Mouse (Mus musculus) heart, embryonic 10.5 days (tissue): ENCODE measurements at regions not wholly inside any gene's neighbourhood (a gene's known extent, or its start where the extent isn't known, plus 50 kb on each side); places are given as distances from the start of the nearest gene placed in this dataset.

ENCODE experiments used
- DNase-seq: peaks from one replicate; pipeline ENCODE4 v3.0.0-alpha.2; 2017; ENCODE audit warnings: low spot score
- H3K27ac ChIP-seq: fragments of 300-500 bp; sonication (generic); 2 replicates; pipeline ENCODE4 v1.5.1; 2016; ENCODE audit warnings: mild to moderate bottlenecking
- H3K27me3 ChIP-seq: fragments of 300-500 bp; sonication (generic); 2 replicates; pipeline ENCODE4 v1.6.1; 2016; ENCODE audit warnings: mild to moderate bottlenecking; ENCODE audit not compliant: poor library complexity, insufficient read depth, severe bottlenecking
- H3K36me3 ChIP-seq: fragments of 300-500 bp; sonication (generic); 2 replicates; pipeline ENCODE4 v1.6.1; 2016; ENCODE audit warnings: mild to moderate bottlenecking, moderate library complexity
- H3K4me1 ChIP-seq: fragments of 300-500 bp; sonication (generic); 2 replicates; pipeline ENCODE4 v1.6.1; 2016; ENCODE audit warnings: mild to moderate bottlenecking
- H3K4me3 ChIP-seq: fragments of 300-500 bp; sonication (generic); 2 replicates; pipeline ENCODE4 v1.5.1; 2016; ENCODE audit warnings: mild to moderate bottlenecking, moderate library complexity
- H3K9me3 ChIP-seq: fragments of 300-500 bp; sonication (generic); 2 replicates; pipeline ENCODE4 v1.6.1; 2016; ENCODE audit warnings: mild to moderate bottlenecking, moderate library complexity
- WGBS: fragments of 180-500 bp; shearing (Covaris S2); methylation state at CpG from one replicate; pipeline ENCODE4 v1.1.7; 2016; 5-methylcytosine and 5-hydroxymethylcytosine counted together

- Histone ChIP-seq H3K36me3 (no peaks in the 10 kb centered on the region), H3K27me3 (no peaks in the 10 kb centered on the region), H3K9me3 (no peaks in the 10 kb centered on the region), H3K4me3 (no peak overlapping the region), H3K27ac (no peak overlapping the region), H3K4me1 (no peaks in the 10 kb centered on the region)
- no peak for DNase-seq
Observed at GRCm38 (mm10) chr12:78033766-78034165, 160.3 kb upstream of the Gm6657 start.

DNA sequence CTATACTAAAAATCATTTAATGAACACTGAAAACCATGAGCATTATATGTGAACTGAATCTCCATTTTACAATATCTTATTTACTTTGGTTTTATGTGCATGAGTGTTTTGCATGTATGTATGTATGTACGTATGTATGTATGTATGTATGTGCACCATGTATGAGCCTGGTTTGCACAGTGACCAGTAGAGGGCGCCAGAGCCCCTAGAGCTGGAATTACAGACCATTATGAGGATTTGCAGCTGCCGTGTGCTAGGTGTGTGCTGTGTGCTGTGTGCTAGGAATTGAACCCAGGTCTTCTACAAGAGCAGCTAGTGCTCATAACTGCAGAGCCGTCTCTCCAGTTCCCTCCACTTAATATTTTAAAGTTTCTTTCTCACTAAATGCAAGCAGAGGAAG is 147.5 kb upstream of the Gm6657 start:
- H3K27me3 ChIP-seq, result no peaks in the 10 kb centered on the region
- no peaks in the 10 kb centered on the region for H3K36me3 ChIP-seq
- DNase-seq, result no peak
- H3K9me3 ChIP-seq, result no peaks in the 10 kb centered on the region
- no peaks in the 10 kb centered on the region for H3K4me1 ChIP-seq
- H3K27ac ChIP-seq, result no peak overlapping the region
- 71% methylated on average over 4 of the region's 4 CpGs for WGBS
- no peak overlapping the region for H3K4me3 ChIP-seq

DNA sequence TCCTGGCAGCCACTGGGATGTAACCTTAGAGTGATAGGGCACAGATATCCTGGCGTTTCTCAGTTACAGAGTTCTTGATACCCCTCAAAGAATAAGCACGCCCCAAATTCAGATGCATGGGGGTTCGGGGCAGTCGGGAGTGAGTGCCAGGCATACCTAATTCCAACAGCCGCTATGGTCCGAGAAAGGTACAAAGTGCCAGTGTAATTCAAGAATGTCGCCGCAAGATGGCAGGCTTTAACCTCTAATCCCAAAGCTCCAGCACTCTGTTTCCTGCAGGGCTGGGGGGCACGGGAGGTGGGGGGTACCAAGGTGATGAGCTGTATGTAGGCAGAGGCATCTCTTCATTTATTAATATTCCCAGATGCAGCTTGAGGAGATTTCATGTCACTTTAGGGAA is 138.1 kb upstream of the Gm6657 start:
- H3K36me3 ChIP-seq, result no peaks in the 10 kb centered on the region
- whole genome bisulfite sequencing, result 4% methylated on average over 9 of the region's 9 CpGs
- H3K4me3 ChIP-seq, result no peak overlapping the region

GRCm38 (mm10) chr12:78057166-78057565 is 136.9 kb upstream of the Gm6657 start:
- Histone ChIP-seq H3K27me3 (peaks cover 16% of the 10 kb centered on the region; the same call in 1 of the 2 replicates), H3K4me1 (no peaks in the 10 kb centered on the region), H3K9me3 (no peaks in the 10 kb centered on the region), H3K36me3 (no peaks in the 10 kb centered on the region), H3K4me3 (no peak overlapping the region), H3K27ac (no peak overlapping the region)
- WGBS, result 79% methylated on average over 3 of the region's 3 CpGs
- no peak for DNase-seq

More for the DNA sequence above, 138.1 kb upstream of the Gm6657 start:
- Histone ChIP-seq H3K9me3 (no peaks in the 10 kb centered on the region), H3K27me3 (peaks cover 16% of the 10 kb centered on the region; the same call in 1 of the 2 replicates), H3K4me1 (no peaks in the 10 kb centered on the region), H3K27ac (no peak overlapping the region)
- DNase-seq, result no peak

DNA sequence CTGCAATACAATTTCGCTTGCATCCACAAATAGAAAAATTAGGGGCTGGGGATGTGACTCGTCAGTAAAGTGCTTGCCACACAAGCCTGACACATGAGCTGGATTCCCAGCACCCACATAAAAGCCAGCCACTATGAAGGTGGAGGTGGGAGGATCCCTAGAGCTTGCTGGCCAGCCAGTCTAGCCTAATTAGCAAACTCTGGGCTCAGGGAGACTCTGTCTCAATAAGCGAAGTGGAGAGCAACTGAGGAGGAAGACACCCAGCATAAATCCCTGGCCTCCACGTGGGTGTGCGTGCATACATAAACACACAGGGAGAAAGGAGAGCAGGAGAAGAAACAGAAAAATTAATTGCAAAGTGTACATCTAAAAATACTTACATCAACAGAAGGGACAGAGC is 134.1 kb upstream of the Gm6657 start:
- no peaks in the 10 kb centered on the region for H3K4me1 ChIP-seq
- no peaks in the 10 kb centered on the region for H3K36me3 ChIP-seq
- no peaks in the 10 kb centered on the region for H3K9me3 ChIP-seq
- H3K4me3 ChIP-seq, result no peak overlapping the region
- peak; percentile 28 for DNase-seq
- H3K27me3 ChIP-seq, result peaks cover 7% of the 10 kb centered on the region; the same call in 1 of the 2 replicates
- H3K27ac ChIP-seq, result no peak overlapping the region
- 65% methylated on average over 5 of the region's 5 CpGs for WGBS

DNA sequence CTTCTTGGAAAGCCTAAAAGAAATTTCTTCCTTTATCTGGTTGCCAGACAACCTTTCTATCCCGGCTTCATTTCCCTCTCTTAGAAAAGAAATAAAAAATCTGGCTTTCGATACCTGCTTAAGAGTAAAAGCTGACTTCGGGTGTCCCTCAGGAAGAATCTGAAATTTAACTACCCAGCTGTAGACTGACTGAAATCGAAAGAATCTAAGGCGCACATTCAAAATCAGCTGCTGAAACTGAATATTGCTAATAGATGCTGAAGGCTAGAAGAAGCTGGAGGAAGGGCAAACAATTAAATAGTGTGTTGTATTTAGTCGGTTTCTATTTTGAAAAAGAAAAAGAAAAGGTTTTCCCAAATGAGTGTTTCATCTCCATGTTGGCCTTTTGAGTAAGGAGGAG is 128.0 kb upstream of the Gm6657 start:
- no peak for DNase-seq
- no peaks in the 10 kb centered on the region for H3K9me3 ChIP-seq
- no peaks in the 10 kb centered on the region for H3K4me1 ChIP-seq
- H3K36me3 ChIP-seq, result no peaks in the 10 kb centered on the region
- H3K27ac ChIP-seq, result no peak overlapping the region
- no peak overlapping the region for H3K4me3 ChIP-seq
- H3K27me3 ChIP-seq, result no peaks in the 10 kb centered on the region
- 85% methylated on average over 6 of the region's 6 CpGs for WGBS

- no peak for DNase-seq
- no peaks in the 10 kb centered on the region for H3K36me3 ChIP-seq
- no peaks in the 10 kb centered on the region for H3K27me3 ChIP-seq
- H3K27ac ChIP-seq, result no peak overlapping the region
- H3K9me3 ChIP-seq, result no peaks in the 10 kb centered on the region
- no peaks in the 10 kb centered on the region for H3K4me1 ChIP-seq
- H3K4me3 ChIP-seq, result no peak overlapping the region
- 82% methylated on average over 9 of the region's 9 CpGs for WGBS
Observed at GRCm38 (mm10) chr12:78072935-78073334, 121.1 kb upstream of the Gm6657 start.

GRCm38 (mm10) chr12:78074290-78074802 is 119.7 kb upstream of the Gm6657 start:
- H3K27me3 ChIP-seq, result no peaks in the 10 kb centered on the region
- no peak for DNase-seq
- no peak overlapping the region for H3K27ac ChIP-seq
- H3K4me1 ChIP-seq, result no peaks in the 10 kb centered on the region
- H3K36me3 ChIP-seq, result no peaks in the 10 kb centered on the region
- WGBS, result 89% methylated on average over 8 of the region's 8 CpGs
- no peak overlapping the region for H3K4me3 ChIP-seq
- H3K9me3 ChIP-seq, result no peaks in the 10 kb centered on the region

GRCm38 (mm10) chr12:78077285-78077684 is 116.8 kb upstream of the Gm6657 start:
- WGBS, result 29% methylated on average over 5 of the region's 5 CpGs
- no peak overlapping the region for H3K4me3 ChIP-seq
- no peak overlapping the region for H3K27ac ChIP-seq
- H3K4me1 ChIP-seq, result no peaks in the 10 kb centered on the region
- H3K36me3 ChIP-seq, result no peaks in the 10 kb centered on the region
- no peak for DNase-seq
- H3K9me3 ChIP-seq, result no peaks in the 10 kb centered on the region
- H3K27me3 ChIP-seq, result no peaks in the 10 kb centered on the region

GRCm38 (mm10) chr12:78082163-78082562 is 111.9 kb upstream of the Gm6657 start:
- Histone ChIP-seq H3K27me3 (no peaks in the 10 kb centered on the region), H3K4me1 (no peaks in the 10 kb centered on the region), H3K9me3 (no peaks in the 10 kb centered on the region), H3K4me3 (no peak overlapping the region), H3K27ac (no peak overlapping the region), H3K36me3 (no peaks in the 10 kb centered on the region)
- WGBS, result 76% methylated on average over 1 of the region's 1 CpGs
- no peak for DNase-seq

- WGBS, result 81% methylated on average over 5 of the region's 5 CpGs
- H3K9me3 ChIP-seq, result no peaks in the 10 kb centered on the region
- peaks cover 3% of the 10 kb centered on the region; the same call in 1 of the 2 replicates for H3K4me1 ChIP-seq
- no peak for DNase-seq
- no peaks in the 10 kb centered on the region for H3K36me3 ChIP-seq
- no peak overlapping the region for H3K27ac ChIP-seq
- H3K4me3 ChIP-seq, result no peak overlapping the region
- no peaks in the 10 kb centered on the region for H3K27me3 ChIP-seq
Observed at GRCm38 (mm10) chr12:78086016-78086415, 108.0 kb upstream of the Gm6657 start.

DNA sequence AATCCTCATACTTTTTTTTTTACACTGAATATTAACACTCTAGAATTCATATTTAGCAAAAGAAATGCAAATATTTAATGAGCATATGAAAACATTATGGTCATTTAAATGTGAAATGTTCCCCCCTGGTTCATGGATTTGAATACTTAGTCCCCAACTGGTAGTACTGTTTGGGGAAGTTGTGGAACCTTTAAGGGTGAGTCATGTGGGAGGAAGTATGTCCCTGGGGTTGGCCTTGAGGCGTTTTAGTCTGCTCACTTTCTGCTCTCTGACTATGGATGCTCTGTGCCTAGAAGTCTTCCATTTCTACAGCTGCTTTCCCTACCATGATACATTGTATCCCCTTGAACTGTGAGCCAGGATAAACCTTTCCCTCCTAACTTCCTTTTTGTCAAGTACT is 106.1 kb upstream of the Gm6657 start:
- H3K27ac ChIP-seq, result no peak overlapping the region
- WGBS, result 58% methylated on average over 1 of the region's 1 CpGs
- H3K27me3 ChIP-seq, result no peaks in the 10 kb centered on the region
- H3K4me3 ChIP-seq, result no peak overlapping the region
- DNase-seq, result no peak
- no peaks in the 10 kb centered on the region for H3K36me3 ChIP-seq
- peaks cover 3% of the 10 kb centered on the region; the same call in 1 of the 2 replicates for H3K4me1 ChIP-seq
- H3K9me3 ChIP-seq, result no peaks in the 10 kb centered on the region

DNA sequence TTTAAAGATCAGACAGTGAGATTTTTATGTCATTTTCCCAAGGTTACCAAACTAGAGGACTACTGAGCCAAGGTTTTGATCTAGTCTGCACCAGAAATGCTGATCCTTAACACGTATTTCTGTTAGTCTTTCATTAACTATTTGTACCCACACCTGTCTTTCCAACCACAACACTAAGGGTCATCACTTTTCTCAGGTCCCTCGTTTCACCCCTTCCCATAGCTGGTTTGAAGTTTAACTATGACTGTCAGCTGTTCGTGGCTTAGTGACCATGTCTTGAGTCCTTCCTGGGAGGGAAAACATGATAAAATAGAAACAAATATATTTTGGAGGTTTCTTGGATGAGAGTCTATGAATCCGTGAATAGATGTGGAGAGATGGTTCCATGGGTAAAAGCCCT is 99.6 kb upstream of the Gm6657 start:
- no peaks in the 10 kb centered on the region for H3K36me3 ChIP-seq
- no peaks in the 10 kb centered on the region for H3K9me3 ChIP-seq
- no peaks in the 10 kb centered on the region for H3K27me3 ChIP-seq
- H3K4me3 ChIP-seq, result no peak overlapping the region
- no peak for DNase-seq
- 78% methylated on average over 4 of the region's 4 CpGs for WGBS
- peaks cover 3% of the 10 kb centered on the region; the same call in 1 of the 2 replicates for H3K4me1 ChIP-seq
- no peak overlapping the region for H3K27ac ChIP-seq

DNA sequence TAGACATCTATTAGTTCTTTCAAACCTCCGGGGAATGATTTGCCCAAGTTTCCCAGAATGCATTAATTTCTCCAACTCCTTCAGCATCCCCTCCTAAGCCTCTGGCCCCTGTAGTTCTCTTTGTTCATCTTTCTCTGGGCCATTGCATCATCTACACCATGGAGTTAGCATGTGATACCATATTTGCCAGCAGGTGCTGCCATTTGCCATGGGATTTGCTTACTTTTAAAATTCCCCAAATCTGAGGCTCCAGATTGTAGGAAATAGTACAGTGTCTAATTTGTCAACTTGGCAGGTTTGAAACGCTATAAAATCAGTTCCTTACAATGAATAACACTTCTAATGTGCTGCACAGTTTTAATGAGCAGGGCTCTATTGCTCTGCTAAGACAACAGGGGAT is 98.7 kb upstream of the Gm6657 start:
- no peaks in the 10 kb centered on the region for H3K4me1 ChIP-seq
- H3K36me3 ChIP-seq, result no peaks in the 10 kb centered on the region
- no peaks in the 10 kb centered on the region for H3K9me3 ChIP-seq

More for the DNA sequence above, 98.7 kb upstream of the Gm6657 start:
- Histone ChIP-seq H3K27ac (no peak overlapping the region), H3K27me3 (no peaks in the 10 kb centered on the region), H3K4me3 (no peak overlapping the region)
- 75% methylated on average over 2 of the region's 2 CpGs for WGBS
- DNase-seq, result no peak
